Mouse (Mus musculus): ENCODE measurements around the gene Shisa6.

GRCm38 (mm10) chr11:66258851-66259250, 266.9 kb downstream of the Shisa6 start:
- TF ChIP-seq CTCF (IDR thresholded peaks at IDR 0.05; ENCODE audit: low read depth, low read length) (no peak), POLR2A (IDR thresholded peaks at IDR 0.05; ENCODE audit: insufficient read depth, low read length) (no peak)
